Mouse (Mus musculus) 3T3-L1 (cell line): ENCODE measurements around the gene Tprkb.
A peak's percentile ranks its signal among the peaks of the same experiment; 100 is the strongest.
"Not testable (repeated sequence)": the region's sequence is repeated elsewhere in the genome, so short reads cannot be mapped to it uniquely, and the experiment has no call there.

ENCODE experiments used
- DNase-seq: peaks from one replicate; pipeline ENCODE4 v3.0.0-alpha.2; 2015; ENCODE audit warnings: low read depth, low spot score

Gene Tprkb

GRCm38 (mm10) chr6:85915539-85916513, 4.2 kb downstream of the Tprkb start, which contains the start of gene Nat8f1:
Gene Nat8f1 (minus strand): TSS chr6:85915687.
- peak; percentile 94 for DNase-seq

DNA sequence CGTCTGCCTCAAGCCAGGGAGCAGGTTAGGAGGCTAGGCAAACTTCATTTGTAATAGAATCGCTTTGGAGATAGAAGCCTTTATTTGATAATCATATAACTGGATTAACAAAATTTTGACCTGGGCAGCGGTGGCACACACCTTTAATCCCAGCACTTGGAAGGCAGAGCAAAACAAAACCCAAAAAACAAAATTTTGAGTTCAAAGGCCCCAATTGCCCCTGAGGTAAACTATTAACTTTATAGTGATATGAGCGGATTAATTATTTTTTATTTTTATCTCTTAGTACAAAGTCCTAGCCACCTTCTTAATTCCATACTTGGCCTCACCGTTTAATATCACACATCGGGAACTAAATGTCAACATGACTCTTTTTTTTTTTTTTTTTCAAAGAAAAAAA, 4.9 kb downstream of the Tprkb start:
- DNase-seq: no peak

GRCm38 (mm10) chr6:85918341-85918740, 6.7 kb downstream of the Tprkb start:
- not testable (repeated sequence) for DNase-seq

- DNase-seq: no peak
These were observed 7.7 kb downstream of the Tprkb start for GRCm38 (mm10) chr6:85919401-85919800.

DNA sequence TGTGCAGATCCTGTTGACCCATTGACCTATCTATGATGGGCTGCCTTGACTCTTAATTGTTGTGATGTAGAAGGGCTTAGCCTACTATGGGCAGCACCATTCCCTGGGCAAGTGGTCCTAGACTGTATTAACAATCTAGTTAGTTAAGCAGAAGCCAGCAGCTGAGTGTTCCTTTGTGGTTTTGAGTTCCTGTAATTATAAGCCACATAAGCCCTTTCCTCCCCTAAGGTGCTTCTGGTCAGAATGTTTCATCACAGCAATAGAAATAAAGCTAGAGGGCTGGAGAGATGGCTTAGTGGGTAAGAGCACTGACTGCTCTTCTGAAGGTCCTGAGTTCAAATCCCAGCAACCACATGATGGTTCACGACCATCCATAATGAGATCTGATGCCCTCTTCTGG, 12.0 kb downstream of the Tprkb start:
- DNase-seq: no peak

GRCm38 (mm10) chr6:85926709-85927108, 15.0 kb downstream of the Tprkb start:
- no peak for DNase-seq

- no peak for DNase-seq
These were observed 16.1 kb downstream of the Tprkb start for GRCm38 (mm10) chr6:85927476-85928464.

- DNase-seq: no peak
These were observed 17.6 kb downstream of the Tprkb start for GRCm38 (mm10) chr6:85929312-85929711.

DNA sequence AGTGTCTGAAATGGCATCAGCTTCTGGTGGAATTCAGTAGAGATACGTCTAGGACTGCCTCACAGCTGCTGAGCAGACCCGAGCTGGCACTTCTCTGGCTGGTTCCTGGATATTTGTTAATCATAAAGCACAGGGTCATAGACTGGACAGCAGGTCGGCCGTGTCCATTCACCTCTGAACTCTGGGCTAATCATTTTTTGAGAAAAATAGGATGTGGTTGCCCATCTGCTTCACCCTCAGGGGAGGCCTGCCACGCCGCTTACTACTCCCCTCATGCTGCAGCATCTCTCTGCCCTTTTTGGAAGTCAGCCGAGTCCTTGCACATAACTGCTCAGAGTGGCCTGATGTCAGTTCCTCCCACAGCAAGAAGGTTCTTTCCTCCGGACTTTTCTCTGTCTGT, 22.4 kb downstream of the Tprkb start:
- DNase-seq: no peak

DNA sequence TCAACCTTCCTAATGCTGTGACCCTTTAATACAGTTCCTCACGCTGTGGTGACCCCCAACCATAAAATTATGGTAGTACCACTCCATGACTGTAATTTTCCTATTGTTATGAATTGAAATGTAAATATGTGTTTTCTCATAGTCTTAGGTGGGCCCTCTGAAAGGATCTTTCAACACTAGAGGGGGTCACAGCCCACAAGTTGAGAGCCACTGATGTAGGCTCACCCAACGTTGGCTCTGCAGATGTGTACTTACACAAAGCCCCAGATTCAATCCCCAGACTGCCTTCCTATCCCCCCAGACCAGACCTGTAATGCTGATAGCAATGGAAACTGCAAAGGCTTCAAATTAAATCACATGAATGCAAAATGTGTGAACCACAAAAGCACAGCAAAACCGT, 24.0 kb downstream of the Tprkb start:
- no peak for DNase-seq

GRCm38 (mm10) chr6:85936508-85937465, 25.1 kb downstream of the Tprkb start:
- DNase-seq: peak; percentile 91

- DNase-seq: no peak
These were observed 27.0 kb downstream of the Tprkb start for GRCm38 (mm10) chr6:85938701-85939100.

DNA sequence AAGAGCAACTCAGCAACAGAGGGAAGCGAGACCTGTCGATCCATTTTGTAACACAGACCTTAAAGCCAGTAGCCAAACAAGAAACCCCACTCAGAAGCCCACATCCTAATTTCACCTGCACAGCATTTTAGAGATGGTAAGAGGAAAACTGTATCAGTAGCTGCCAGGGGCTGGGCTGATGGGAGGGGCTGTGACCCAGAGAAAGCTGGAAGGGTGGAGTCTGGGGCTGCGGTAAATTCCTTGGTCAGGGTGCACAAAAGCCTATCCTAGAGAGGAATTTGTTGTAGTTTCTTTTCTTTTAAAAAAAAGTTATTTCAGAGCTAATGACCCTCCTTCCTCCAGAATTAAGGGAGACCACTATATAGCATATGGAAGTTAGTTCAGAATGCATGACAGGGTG, 30.8 kb downstream of the Tprkb start:
- no peak for DNase-seq

DNA sequence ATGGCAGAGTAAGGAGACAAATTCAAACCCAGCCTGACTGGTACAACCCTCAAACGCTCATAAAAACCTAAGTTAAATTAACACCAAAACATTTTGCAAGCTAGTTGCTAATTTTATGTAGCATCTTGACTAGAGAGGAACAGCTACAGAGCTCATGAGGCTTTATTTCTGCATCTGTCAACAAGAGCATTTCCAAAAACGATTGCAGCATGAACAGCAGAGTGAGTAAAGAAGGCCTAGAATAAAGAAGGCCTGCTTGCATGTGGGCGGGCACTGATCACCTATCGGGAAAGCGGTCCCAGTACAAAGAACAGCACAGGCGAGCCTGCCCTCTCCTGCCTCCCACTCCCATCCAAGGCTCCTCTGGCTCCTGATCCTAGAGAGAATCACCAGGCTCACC, 36.9 kb downstream of the Tprkb start:
- no peak for DNase-seq

- DNase-seq: no peak
These were observed 45.9 kb downstream of the Tprkb start for GRCm38 (mm10) chr6:85957581-85957980.

GRCm38 (mm10) chr6:85961101-85962091, 49.7 kb downstream of the Tprkb start, which contains the start of gene Dusp11:
Gene Dusp11 (minus strand): TSS chr6:85961667.
- peak; percentile 94 for DNase-seq

DNA sequence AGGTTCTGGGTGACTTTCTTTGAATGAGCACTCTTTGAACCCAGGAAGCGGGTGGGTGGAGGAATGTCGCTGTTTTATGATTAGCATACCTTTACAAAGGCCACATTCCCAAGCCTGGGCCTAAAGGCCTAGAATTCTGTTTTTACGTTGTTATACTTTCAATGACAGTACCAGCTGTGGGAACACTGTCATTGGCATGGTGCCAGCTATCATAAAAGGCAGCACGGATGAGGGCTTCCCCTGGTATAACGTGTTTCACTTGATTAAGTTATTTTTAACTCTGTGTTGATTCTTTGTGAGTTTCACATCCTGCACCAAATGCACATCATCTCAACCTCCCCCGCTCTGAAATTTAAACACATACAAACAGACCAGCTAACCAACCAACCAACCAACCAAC, 54.4 kb downstream of the Tprkb start:
- not testable (repeated sequence) for DNase-seq

GRCm38 (mm10) chr6:85966686-85967085, 55.0 kb downstream of the Tprkb start:
- no peak for DNase-seq

GRCm38 (mm10) chr6:85969889-85970288, 58.2 kb downstream of the Tprkb start:
- peak; percentile 89 for DNase-seq

- peak; percentile 40 for DNase-seq
These were observed 61.0 kb downstream of the Tprkb start for GRCm38 (mm10) chr6:85972699-85973098.
